Mouse (Mus musculus): ENCODE data around the gene Ccdc28b. TPM values are rescaled to one million over a fixed set of nuclear protein-coding genes. Genes with fewer than 3 reads are reported as not detected.

Ccdc28b gene
- polyA plus RNA-seq, 2 experiments from 2014 or later, result 36.2 to 40.4 TPM

GRCm38 (mm10) chr4:129584370-129584769 is 39.4 kb downstream of the Ccdc28b start:
- no peak for ATAC-seq

GRCm38 (mm10) chr4:129582251-129582650 is 41.5 kb downstream of the Ccdc28b start:
- no peak for ATAC-seq

GRCm38 (mm10) chr4:129580347-129580746 is 43.4 kb downstream of the Ccdc28b start:
- peak; percentile 68 for ATAC-seq

GRCm38 (mm10) chr4:129578466-129578865 is 45.3 kb downstream of the Ccdc28b start, which contains the start of gene Fam167b:
Gene Fam167b (minus strand): TSS chr4:129578549.
- no peak for ATAC-seq

GRCm38 (mm10) chr4:129577688-129578087 is 46.1 kb downstream of the Ccdc28b start:
- no peak for ATAC-seq

- ATAC-seq, result no peak
Measured at GRCm38 (mm10) chr4:129576863-129577491, 46.8 kb downstream of the Ccdc28b start.

GRCm38 (mm10) chr4:129575171-129575844 is 48.4 kb downstream of the Ccdc28b start:
- peak; percentile 71 for ATAC-seq

- ATAC-seq, result peak; percentile 61
Measured at GRCm38 (mm10) chr4:129573430-129573829, 50.3 kb downstream of the Ccdc28b start, which contains the start of gene Lck. Gene Lck (minus strand): TSS chr4:129573641.

GRCm38 (mm10) chr4:129573093-129573370 is 50.7 kb downstream of the Ccdc28b start:
- ATAC-seq, result no peak

GRCm38 (mm10) chr4:129572236-129573092 is 51.3 kb downstream of the Ccdc28b start:
- peak; percentile 7 for ATAC-seq

- ATAC-seq, result peak; percentile 3
Measured at GRCm38 (mm10) chr4:129571551-129572084, 52.1 kb downstream of the Ccdc28b start.

GRCm38 (mm10) chr4:129570028-129570427 is 53.7 kb downstream of the Ccdc28b start:
- peak; percentile 47 for ATAC-seq

Other genes starting within 250 kb of the Ccdc28b start
- 1 to 10 TPM; 4.4 to 5.3 TPM for gene Zbtb8a, start 245.8 kb downstream of the Ccdc28b start, polyA plus RNA-seq (2017; shearing (Covaris generic))
- gene Zbtb8b, start 183.1 kb downstream of the Ccdc28b start, polyA plus RNA-seq (2017; shearing (Covaris generic)), result not detected
- 10 to 100 TPM; 22.7 to 24.8 TPM for gene Bsdc1, start 162.4 kb downstream of the Ccdc28b start, polyA plus RNA-seq (2017; shearing (Covaris generic))
- gene Tssk3, start 132.9 kb downstream of the Ccdc28b start, polyA plus RNA-seq (2017; shearing (Covaris generic)), result not detected
- gene Fam229a, start 132.8 kb downstream of the Ccdc28b start, polyA plus RNA-seq (2017; shearing (Covaris generic)), result not detected
- gene Marcksl1, start 110.4 kb downstream of the Ccdc28b start, polyA plus RNA-seq (2017; shearing (Covaris generic)), result 1 to 10 TPM; 3.6 to 3.8 TPM
- gene Hdac1, start 81.2 kb downstream of the Ccdc28b start, polyA plus RNA-seq (2017; shearing (Covaris generic)), result 100 to 1,000 TPM; 225 to 283 TPM
- gene Lck, start 50.3 kb downstream of the Ccdc28b start, polyA plus RNA-seq (2017; shearing (Covaris generic)), result 1,000 to 10,000 TPM; 1,301 to 1,674 TPM
- gene Fam167b, start 45.4 kb downstream of the Ccdc28b start, polyA plus RNA-seq (2017; shearing (Covaris generic)), result 1 to 10 TPM; 1.3 to 1.6 TPM
- gene Eif3i, start 23.3 kb downstream of the Ccdc28b start, polyA plus RNA-seq (2017; shearing (Covaris generic)), result 100 to 1,000 TPM; 377 to 435 TPM
- gene Tmem234, start 23.3 kb downstream of the Ccdc28b start, polyA plus RNA-seq (2017; shearing (Covaris generic)), result 100 to 1,000 TPM; 296 to 341 TPM
- 1 to 10 TPM; 2.9 to 3.3 TPM for gene Dcdc2b, start 9.7 kb downstream of the Ccdc28b start, polyA plus RNA-seq (2017; shearing (Covaris generic))
- 10 to 100 TPM; 48.2 to 51.8 TPM for gene Iqcc, start 4.8 kb downstream of the Ccdc28b start, polyA plus RNA-seq (2017; shearing (Covaris generic))
- 10 to 100 TPM; 21.0 to 33.3 TPM for gene Txlna, start 17.1 kb upstream of the Ccdc28b start, polyA plus RNA-seq (2017; shearing (Covaris generic))
- gene Kpna6, start 48.8 kb upstream of the Ccdc28b start, polyA plus RNA-seq (2017; shearing (Covaris generic)), result 10 to 100 TPM in 1 of 2 experiments, 1 to 10 TPM in 1; 7.4 to 11.2 TPM
- gene Tmem39b, start 72.9 kb upstream of the Ccdc28b start, polyA plus RNA-seq (2017; shearing (Covaris generic)), result 10 to 100 TPM in 1 of 2 experiments, 1 to 10 TPM in 1; 7.6 to 15.6 TPM
- 10 to 100 TPM; 34.4 to 34.7 TPM for gene Khdrbs1, start 118.4 kb upstream of the Ccdc28b start, polyA plus RNA-seq (2017; shearing (Covaris generic))
- gene Ptp4a2, start 187.3 kb upstream of the Ccdc28b start, polyA plus RNA-seq (2017; shearing (Covaris generic)), result 1,000 to 10,000 TPM; 1,863 to 2,031 TPM